Mouse (Mus musculus) retina, postnatal 1 day (tissue): Measurements from ENCODE around the gene Ear14.
"Not testable (repeated sequence)": the region's sequence is repeated elsewhere in the genome, so short reads cannot be mapped to it uniquely, and the experiment has no call there.

Source experiments
- DNase-seq: peaks from one replicate; pipeline ENCODE4 v3.0.0-alpha.2; 2012

Gene Ear14

GRCm38 (mm10) chr14:51203115-51203514 is at the start of gene Ear14:
TSS of gene Ear14 (plus strand) at chr14:51203391.
- DNase-seq, result no peak

DNA sequence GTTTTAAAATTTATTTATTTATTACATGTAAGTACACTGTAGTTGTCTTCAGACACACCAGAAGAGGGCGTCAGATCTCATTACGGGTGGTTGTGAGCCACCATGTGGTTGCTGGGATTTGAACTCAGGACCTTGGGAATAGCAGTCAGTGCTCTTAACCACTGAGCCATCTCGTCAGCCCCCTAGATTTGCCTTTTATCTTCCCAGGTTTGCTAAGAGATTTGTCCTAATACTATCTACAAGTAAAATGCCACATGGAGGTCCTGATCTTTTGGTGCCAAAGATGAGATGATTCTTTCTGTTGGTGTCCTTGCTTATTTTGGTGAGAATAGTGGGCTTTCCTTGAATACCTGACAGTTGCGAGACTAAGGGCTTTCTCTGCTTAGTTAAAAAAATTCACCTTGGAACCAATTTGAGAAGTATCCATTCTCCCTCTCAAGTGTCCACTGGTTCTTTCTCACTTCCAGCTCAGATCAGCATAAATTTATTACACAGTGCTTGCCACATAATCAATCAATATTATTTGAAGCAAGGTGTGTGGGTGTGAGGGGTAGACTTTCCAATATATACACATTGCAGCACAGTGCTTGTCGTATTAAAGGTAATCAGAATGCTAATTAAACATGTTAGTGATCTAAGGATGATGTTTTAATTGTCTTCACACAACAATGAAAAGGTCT is 47.0 kb upstream of the Ear14 start:
- no peak for DNase-seq

DNA sequence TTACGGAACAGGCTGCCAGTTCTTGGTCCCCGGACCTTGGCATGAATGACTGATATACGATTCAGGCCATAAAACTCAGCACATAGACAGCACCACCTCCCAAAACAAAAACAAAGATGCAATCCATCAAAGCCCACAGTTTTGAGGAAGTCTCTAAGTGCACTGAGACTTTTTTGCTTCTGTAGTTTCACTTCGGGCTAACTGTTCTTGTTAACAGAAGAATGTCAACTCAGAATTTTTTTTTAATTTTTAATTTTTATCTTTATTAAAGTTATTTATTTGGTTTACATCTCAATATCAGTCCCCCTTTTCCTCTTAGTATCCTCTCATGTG is 46.5 kb upstream of the Ear14 start:
- DNase-seq, result no peak

- no peak for DNase-seq
These were observed 46.1 kb upstream of the Ear14 start for GRCm38 (mm10) chr14:51157072-51157471.

DNA sequence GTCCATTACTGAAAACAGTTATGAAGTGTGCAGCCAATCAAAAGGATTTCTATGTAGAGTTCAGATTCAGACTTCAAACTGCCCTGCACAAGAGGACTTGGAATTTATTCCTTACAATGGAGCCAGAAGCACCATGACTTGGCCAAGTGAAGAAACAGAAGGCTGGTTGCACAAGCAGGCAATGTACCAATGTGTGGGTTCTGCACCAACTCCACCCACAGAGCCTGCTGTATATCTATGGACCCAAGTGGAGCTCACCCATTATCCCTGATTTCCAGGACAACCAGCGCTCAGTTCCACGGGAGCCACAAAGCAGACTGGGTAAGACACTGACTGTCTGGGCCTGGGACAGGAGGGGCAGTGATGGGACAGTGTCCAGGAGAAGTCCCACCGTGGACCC is 41.2 kb upstream of the Ear14 start, which contains the start of gene Rnase2b:
Rnase2b (plus strand) TSS at position 285 of the 400 bp plus-strand sequence.
- DNase-seq, result not testable (repeated sequence)

DNA sequence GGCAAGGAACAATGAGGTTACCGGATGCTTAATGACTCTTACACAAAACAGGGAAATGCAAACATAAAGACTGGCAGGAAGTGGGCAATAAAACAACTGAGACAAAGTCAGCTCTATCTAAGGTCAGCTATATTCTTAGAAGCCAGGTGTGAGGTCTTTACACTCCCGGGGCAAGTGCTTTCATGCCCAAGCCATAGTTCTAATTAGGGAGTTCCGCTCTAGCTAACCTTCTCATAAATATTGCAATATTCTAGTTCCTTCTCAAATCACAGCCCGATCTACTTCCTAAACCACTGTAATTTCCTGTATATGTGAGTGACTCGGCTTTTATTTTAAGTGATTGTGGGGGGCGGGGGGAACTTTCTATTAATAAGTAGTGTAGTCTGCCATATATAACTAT is 39.9 kb upstream of the Ear14 start:
- not testable (repeated sequence) for DNase-seq

- DNase-seq, result no peak
These were observed 37.8 kb upstream of the Ear14 start for GRCm38 (mm10) chr14:51165435-51165834.

GRCm38 (mm10) chr14:51166068-51166467 is 37.1 kb upstream of the Ear14 start:
- no peak for DNase-seq

- peak; percentile 68 for DNase-seq
These were observed 30.9 kb upstream of the Ear14 start for GRCm38 (mm10) chr14:51172095-51172865.

DNA sequence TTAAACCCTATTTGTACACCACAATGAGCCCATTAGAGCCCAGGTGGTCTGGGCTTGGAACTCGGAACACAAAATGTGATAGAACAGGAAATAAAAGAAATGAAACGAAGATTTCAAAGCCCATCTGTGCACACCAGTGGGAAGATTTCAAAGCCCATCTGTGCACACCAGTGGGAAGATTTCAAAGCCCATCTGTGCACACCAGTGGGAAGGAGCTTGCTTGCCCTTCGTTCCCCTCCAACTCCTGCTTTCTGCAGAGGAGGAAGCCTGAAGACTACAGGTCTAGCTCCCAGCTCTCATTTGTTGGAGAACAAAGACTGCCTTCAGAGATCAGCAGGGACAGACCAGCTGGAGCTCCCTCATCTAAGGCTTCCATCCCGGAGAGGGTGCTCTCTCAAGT is 30.2 kb upstream of the Ear14 start:
- peak; percentile 1 for DNase-seq

DNA sequence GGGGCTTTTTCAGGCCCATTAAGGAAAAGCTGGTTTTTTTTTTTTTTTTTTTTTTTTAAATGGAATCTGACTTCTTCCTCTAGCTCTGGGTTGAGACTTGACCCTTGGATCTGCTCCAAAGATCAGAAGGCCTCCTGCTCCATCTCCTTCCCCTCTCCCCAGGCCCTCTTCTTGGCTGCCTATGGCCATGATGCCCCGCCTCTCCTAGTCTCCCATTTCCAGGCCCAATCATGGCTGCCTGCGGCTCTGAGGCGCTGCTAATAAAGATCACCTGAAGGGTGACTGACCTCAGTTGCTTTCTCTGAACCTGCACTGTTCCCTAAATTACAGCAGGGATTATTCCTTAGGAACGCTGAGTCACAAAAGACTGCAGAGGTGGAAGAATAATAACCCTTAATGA is 29.3 kb upstream of the Ear14 start:
- no peak for DNase-seq

GRCm38 (mm10) chr14:51181051-51181450 is 22.1 kb upstream of the Ear14 start:
- not testable (repeated sequence) for DNase-seq

- no peak for DNase-seq
These were observed 7.5 kb upstream of the Ear14 start for GRCm38 (mm10) chr14:51195681-51196080.

- DNase-seq, result no peak
These were observed 3.8 kb upstream of the Ear14 start, which contains the start of gene Ang2 for GRCm38 (mm10) chr14:51199098-51200023. TSS of gene Ang2 (minus strand) at chr14:51199148.

- no peak for DNase-seq
These were observed 3.1 kb upstream of the Ear14 start for GRCm38 (mm10) chr14:51200054-51200453.

DNA sequence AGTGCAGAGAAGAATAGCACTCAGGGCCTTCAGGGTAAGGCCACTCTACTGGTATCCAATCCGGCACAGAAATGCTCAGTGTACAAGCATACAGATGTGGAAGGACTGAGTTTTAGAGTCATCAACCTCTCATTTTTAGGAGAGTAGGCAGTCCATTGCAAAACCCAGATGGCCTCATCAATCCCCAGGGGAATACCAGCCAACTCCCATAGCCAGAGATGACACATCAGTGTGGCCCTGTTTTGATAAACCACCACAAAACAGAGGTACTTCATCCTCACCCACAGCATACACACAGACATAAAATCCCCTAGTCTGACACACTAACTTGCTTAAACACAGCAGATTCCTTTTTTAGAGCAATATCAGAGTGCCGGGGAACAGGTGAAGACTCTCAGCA is 2.7 kb upstream of the Ear14 start:
- DNase-seq, result no peak

DNA sequence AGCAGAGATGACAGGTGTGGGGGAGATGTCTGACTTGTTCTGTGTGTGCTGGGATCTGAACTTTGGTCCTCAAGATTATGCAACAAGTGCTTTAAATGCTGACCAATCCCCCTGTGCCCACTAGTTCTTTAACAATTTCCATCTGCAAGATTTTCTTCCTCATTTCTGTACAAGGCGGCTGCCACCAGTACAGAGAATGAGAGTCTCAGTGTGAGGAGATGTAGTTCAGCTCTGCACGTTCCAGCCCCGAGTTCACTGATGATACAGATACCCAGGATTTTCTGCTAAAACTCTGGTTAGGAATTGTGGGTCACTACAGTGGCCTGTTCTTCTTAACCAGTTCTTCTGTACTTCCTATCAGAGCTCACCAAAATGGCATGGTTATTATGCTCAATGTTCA is 16.9 kb downstream of the Ear14 start:
- DNase-seq, result not testable (repeated sequence)

GRCm38 (mm10) chr14:51229657-51230056 is 26.5 kb downstream of the Ear14 start:
- not testable (repeated sequence) for DNase-seq

- not testable (repeated sequence) for DNase-seq
These were observed 34.3 kb downstream of the Ear14 start for GRCm38 (mm10) chr14:51237488-51237887.

GRCm38 (mm10) chr14:51240899-51241298 is 37.7 kb downstream of the Ear14 start:
- DNase-seq, result peak; percentile 74

GRCm38 (mm10) chr14:51247736-51248135 is 44.5 kb downstream of the Ear14 start:
- DNase-seq, result no peak

DNA sequence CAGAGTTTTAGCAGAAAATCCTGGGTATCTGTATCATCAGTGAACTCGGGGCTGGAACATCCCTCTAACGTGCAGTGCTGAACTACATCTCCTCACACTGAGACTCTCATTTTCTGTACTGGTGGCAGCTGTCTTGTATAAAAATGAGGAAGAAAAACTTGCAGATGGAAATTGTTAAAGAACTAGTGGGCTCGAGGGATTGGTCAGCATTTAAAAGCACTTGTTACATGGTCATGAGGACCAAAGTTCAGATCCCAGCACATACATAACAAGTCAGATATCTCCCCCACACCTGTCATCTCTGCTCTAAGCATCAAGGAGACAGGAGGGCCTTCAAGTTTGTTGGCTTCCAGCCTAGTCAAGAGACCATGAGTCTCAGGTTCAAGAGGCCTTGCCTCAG is 47.2 kb downstream of the Ear14 start:
- DNase-seq, result no peak

DNA sequence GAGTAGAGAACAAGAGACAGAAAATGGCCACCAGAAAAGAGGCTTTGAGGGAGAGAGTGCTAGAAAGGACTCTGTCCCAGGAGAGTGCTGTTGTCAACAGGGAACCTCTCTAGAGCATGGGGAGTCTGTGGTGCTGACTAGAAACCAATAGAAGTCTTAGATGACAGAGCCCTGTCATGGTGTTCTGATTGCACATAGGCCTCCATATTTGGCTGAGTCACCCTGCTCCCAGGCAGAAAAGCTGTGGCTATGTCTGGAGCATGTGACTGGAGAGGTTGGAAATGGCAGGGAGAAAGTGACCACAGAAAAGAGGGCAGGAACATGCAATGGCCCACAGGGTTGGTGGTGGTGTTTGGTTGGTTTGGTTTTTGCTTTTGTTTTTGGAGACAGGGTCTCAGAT is 49.0 kb downstream of the Ear14 start:
- DNase-seq, result not testable (repeated sequence)
